Mouse (Mus musculus): Measurements from ENCODE around the gene Sytl1. TPM values are rescaled to one million over a fixed set of nuclear protein-coding genes. Genes with fewer than 3 reads are reported as not detected.

Sytl1 gene
- polyA plus RNA-seq, 1 experiment: 0.07 TPM

DNA sequence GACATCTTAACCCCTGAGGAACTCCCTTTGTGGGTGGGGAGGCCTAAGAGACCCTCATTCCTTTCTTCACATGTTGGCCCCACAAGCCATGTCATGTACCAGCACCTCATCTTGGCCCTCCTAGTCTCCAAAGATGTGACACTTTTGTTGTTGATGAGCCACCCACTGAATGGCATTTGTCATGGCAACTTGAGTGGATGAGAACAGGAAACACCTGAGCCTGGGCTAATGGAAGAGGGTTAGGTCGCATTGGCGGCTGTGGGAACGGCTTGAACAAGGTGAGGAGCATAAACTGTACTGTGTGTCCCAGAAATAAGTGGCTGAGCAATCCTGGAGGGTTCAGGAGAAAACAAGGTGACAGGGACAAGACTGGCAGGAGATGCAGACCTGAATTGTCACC is 6.0 kb upstream of the Sytl1 start:
- H3K4me1 ChIP-seq (ENCODE audit: control insufficient read depth): peaks cover 2% of the 10 kb centered on the region; the same call in 1 of the 2 replicates
- H3K27me3 ChIP-seq (ENCODE audit: control insufficient read depth): no peaks in the 10 kb centered on the region
- no peaks in the 10 kb centered on the region for H3K9me3 ChIP-seq (ENCODE audit: control insufficient read depth, low read length)
- H3K4me3 ChIP-seq (replicated peaks): no peak overlapping the region
- TF ChIP-seq GATA1 (IDR thresholded peaks at IDR 0.05; ENCODE audit: low read length) (no peak), TAL1 (IDR thresholded peaks at IDR 0.05; ENCODE audit: low read length) (no peak)
- peaks cover 85% of the 10 kb centered on the region for H3K36me3 ChIP-seq (ENCODE audit: control insufficient read depth)

DNA sequence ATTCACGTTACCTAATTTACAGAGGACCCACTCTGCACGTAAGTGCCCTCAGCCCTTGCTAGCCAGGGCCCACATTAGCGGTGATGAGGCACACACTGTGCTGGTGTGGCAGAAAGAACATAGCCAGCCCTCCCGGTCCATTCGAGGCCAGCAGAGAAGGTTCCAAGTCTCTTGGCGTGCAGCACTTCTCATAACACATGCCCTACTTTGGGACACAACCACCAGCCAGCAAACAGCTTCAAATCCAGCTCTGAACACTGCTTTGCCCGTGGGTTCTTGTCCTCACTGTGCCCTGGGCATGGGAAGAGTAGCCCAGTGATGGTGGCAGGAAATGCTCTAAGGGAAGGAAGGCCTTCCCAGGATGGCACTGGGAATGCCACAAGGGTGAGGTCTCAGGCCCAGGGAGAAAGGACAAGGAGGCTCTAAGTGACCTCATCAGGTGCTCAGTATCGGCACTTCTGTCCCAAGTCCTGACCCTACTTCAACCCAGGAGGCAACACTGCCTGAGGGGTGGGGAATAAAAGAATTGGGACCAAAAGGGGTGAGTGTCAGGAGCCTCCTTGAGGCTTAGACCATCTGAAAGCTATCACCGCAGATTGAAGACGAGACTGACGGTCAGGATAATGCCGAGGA is 3.5 kb upstream of the Sytl1 start:
- H3K36me3 ChIP-seq (ENCODE audit: control insufficient read depth): peaks cover 72% of the 10 kb centered on the region
- no peaks in the 10 kb centered on the region for H3K9me3 ChIP-seq (ENCODE audit: control insufficient read depth, low read length)
- H3K4me1 ChIP-seq (ENCODE audit: control insufficient read depth): peaks cover 22% of the 10 kb centered on the region

DNA sequence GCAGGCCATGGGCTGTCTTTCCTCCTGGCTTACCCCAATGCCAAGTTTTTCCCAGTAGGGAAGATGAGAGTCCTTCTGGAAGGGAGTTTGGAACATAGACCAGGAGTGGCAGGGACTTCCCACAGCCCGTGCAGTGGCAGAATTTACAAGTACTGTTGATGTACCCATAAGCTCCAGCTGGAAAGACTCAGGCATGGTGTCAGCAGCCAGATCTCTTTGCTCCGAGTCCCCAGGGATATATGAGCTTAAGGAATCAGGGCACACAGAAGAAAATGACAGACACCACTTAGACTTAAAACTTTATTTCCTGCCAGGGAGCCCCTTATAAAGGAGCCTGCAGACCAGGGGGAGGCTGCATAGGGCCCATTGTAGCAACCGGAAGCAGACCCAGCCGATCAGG is 2.8 kb upstream of the Sytl1 start:
- Histone ChIP-seq H3K9me3 (ENCODE audit: control insufficient read depth, low read length) (no peaks in the 10 kb centered on the region), H3K27me3 (ENCODE audit: control insufficient read depth) (no peaks in the 10 kb centered on the region), H3K4me1 (ENCODE audit: control insufficient read depth) (peaks cover 22% of the 10 kb centered on the region), H3K4me3 (replicated peaks) (no peak overlapping the region), H3K36me3 (ENCODE audit: control insufficient read depth) (peaks cover 68% of the 10 kb centered on the region)
- TF ChIP-seq TAL1 (IDR thresholded peaks at IDR 0.05; ENCODE audit: low read length): no peak
- TF ChIP-seq GATA1 (IDR thresholded peaks at IDR 0.05; ENCODE audit: low read length): no peak

More for the DNA sequence above, 3.5 kb upstream of the Sytl1 start:
- TF ChIP-seq TAL1 (IDR thresholded peaks at IDR 0.05; ENCODE audit: low read length): no peak
- TF ChIP-seq GATA1 (IDR thresholded peaks at IDR 0.05; ENCODE audit: low read length): no peak
- no peaks in the 10 kb centered on the region for H3K27me3 ChIP-seq (ENCODE audit: control insufficient read depth)
- H3K4me3 ChIP-seq (replicated peaks): no peak overlapping the region

DNA sequence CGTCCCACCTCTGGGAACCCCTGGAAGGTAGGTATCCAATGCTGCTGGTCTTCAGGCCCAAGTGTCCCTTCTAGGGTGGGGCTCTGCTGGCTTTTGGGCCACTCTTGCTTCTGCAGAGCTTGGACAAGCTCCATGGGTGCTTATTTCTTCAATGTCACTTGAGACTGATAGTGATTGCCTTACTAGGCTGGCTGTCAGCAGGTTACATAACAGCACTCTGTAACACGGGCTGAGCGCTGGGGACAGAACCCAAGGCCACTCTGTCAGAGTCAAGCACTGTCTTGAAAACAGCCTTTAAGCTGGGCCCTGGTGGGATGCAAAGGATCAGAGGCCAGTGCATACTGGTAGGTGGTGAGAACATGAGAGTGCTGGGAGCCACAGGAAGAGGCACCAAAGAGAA is 2.4 kb upstream of the Sytl1 start:
- Histone ChIP-seq H3K27me3 (ENCODE audit: control insufficient read depth) (no peaks in the 10 kb centered on the region), H3K36me3 (ENCODE audit: control insufficient read depth) (peaks cover 64% of the 10 kb centered on the region), H3K4me1 (ENCODE audit: control insufficient read depth) (peaks cover 19% of the 10 kb centered on the region), H3K9me3 (ENCODE audit: control insufficient read depth, low read length) (no peaks in the 10 kb centered on the region), H3K4me3 (replicated peaks) (no peak overlapping the region)
- no peak for TF ChIP-seq TAL1 (IDR thresholded peaks at IDR 0.05; ENCODE audit: low read length)
- no peak for TF ChIP-seq GATA1 (IDR thresholded peaks at IDR 0.05; ENCODE audit: low read length)

DNA sequence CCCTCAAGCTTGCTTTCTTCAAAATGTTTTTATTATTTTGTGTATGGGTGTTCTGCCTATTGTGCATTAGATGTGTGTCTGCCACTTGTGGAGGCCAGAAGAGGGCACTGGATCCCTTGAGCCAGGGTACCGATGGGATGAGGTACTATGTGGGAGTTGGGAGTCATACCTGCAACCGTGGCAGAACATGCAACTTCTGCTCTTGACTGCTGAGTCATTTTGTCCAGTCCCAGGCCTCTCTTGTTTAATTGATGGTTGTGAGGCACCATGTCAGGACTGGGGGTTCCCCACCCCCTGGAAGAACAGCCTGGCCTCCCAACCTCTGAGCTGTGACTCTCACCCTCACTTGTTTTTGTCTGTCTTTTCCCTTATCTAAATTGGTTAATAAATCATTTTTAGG is 1.6 kb upstream of the Sytl1 start:
- TF ChIP-seq TAL1 (IDR thresholded peaks at IDR 0.05; ENCODE audit: low read length) (no peak), GATA1 (IDR thresholded peaks at IDR 0.05; ENCODE audit: low read length) (no peak)
- Histone ChIP-seq H3K36me3 (ENCODE audit: control insufficient read depth) (peaks cover 56% of the 10 kb centered on the region), H3K9me3 (ENCODE audit: control insufficient read depth, low read length) (no peaks in the 10 kb centered on the region), H3K27me3 (ENCODE audit: control insufficient read depth) (peaks cover 3% of the 10 kb centered on the region), H3K4me1 (ENCODE audit: control insufficient read depth) (peaks cover 19% of the 10 kb centered on the region), H3K4me3 (replicated peaks) (no peak overlapping the region)

DNA sequence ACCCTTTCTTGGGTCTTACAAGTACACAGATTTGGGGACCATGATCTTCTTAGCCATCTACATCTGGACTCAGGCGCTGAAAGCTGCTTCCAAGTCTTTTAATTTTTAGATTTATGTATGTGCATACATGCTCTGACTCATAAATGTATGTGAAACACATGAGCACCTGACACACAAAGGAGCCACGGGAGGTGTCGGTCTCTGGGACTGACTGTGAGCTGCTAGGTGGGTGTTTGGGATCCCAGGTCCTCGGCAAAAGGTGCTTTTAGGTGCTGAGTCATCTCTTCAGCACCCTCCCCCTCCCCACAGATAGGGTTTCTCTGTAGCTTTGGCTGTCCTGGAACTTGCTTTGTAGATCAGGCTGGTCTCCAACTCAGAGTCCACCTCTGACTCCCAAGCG is 843 bp upstream of the Sytl1 start:
- TF ChIP-seq GATA1 (IDR thresholded peaks at IDR 0.05; ENCODE audit: low read length) (no peak), TAL1 (IDR thresholded peaks at IDR 0.05; ENCODE audit: low read length) (no peak)
- Histone ChIP-seq H3K36me3 (ENCODE audit: control insufficient read depth) (peaks cover 48% of the 10 kb centered on the region), H3K9me3 (ENCODE audit: control insufficient read depth, low read length) (no peaks in the 10 kb centered on the region), H3K27me3 (ENCODE audit: control insufficient read depth) (peaks cover 9% of the 10 kb centered on the region), H3K4me3 (replicated peaks) (no peak overlapping the region), H3K4me1 (ENCODE audit: control insufficient read depth) (peaks cover 19% of the 10 kb centered on the region)

DNA sequence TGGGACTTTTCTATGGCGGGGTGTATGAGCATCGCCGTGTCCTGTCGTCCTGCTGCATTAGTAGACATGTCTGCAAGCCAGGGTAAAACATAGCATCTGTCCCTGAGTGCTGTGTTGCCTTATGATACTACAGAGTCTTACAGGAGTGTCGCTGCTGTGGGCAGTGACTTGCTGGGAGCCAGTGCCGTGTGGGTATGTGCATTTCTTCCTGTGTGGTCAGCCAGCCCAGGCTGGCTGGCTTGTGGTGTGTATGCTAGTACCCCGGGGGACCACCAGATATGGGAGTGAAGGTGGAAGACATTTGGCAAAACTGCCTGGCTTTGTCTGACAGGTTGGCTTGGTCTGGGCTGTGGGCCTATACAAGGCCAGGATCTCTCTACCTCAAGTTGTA is 543 bp downstream of the Sytl1 start:
- H3K4me1 ChIP-seq (ENCODE audit: control insufficient read depth): peaks cover 25% of the 10 kb centered on the region
- no peak overlapping the region for H3K4me3 ChIP-seq (replicated peaks)
- peaks cover 18% of the 10 kb centered on the region for H3K27me3 ChIP-seq (ENCODE audit: control insufficient read depth)
- peaks cover 34% of the 10 kb centered on the region for H3K36me3 ChIP-seq (ENCODE audit: control insufficient read depth)
- no peaks in the 10 kb centered on the region for H3K9me3 ChIP-seq (ENCODE audit: control insufficient read depth, low read length)
- no peak for TF ChIP-seq TAL1 (IDR thresholded peaks at IDR 0.05; ENCODE audit: low read length)
- no peak for TF ChIP-seq GATA1 (IDR thresholded peaks at IDR 0.05; ENCODE audit: low read length)

DNA sequence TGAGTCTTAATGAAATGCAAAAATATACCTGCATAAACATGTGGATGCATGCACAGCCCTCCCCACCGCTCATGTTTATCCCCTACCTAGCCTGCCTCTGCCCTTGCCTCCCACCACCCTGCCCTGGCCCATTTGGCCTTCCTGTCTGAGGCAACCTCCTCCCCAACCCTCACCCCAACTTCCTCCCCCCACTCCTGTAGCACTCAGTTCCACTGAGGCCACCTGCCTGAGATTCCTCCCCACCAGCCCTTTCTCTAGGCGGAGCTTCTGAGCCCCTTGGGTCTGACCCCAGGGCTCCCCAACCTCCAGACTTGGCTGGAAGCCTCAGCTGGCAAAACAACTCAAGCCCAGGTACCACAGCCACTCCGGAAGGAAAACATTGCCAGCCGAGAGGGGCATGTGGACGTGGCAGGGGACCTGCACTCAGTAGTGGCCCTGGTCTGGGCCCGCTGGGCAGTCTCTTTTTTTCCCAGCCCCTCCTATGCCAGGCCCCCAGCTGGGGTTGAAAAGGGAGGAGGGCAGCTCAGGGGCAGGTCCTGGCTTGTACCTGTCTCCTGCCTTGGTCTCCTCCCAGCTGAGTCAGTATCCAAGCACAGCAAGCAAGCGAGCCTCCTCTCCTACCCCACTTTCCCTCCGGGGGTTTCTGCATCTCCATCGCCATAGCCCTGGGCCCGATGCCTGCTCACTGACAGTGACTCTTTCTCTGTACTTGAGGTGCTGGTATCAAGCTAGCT is 1.1 kb downstream of the Sytl1 start:
- H3K4me3 ChIP-seq (replicated peaks): no peak overlapping the region
- H3K9me3 ChIP-seq (ENCODE audit: control insufficient read depth, low read length): no peaks in the 10 kb centered on the region
- H3K27me3 ChIP-seq (ENCODE audit: control insufficient read depth): peaks cover 23% of the 10 kb centered on the region
- TF ChIP-seq GATA1 (IDR thresholded peaks at IDR 0.05; ENCODE audit: low read length): no peak
- TF ChIP-seq TAL1 (IDR thresholded peaks at IDR 0.05; ENCODE audit: low read length): no peak
- peaks cover 29% of the 10 kb centered on the region for H3K36me3 ChIP-seq (ENCODE audit: control insufficient read depth)
- H3K4me1 ChIP-seq (ENCODE audit: control insufficient read depth): peaks cover 25% of the 10 kb centered on the region

DNA sequence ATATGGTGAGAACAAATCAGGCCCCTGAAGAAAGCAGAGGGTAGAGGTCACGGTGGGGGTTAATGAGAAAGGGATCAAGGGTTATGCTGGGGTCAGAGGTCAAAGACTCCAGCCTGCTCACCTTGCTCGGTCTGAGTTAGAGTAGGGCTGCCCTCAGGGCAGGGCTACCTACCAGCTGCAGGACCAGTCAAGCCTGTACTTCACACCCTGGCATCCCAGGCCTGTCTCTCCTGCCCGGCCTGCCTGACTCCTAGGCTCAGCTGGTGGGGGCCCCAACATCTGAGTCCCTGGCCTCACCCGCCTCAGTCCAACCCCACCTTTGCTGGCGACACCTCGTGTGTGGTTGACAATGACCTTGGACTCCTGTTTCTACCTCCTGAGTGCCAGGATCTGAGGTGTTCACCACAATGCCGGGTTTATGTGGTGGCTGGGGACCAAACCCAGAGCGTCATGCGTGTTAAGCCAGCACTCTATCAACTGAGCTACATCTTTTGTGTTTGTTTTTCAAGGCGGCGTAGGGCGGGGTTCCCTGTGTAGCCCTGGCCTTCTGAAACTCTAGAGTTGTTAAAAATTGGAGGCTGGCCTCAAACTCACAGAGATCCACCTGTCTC is 5.0 kb downstream of the Sytl1 start:
- no peaks in the 10 kb centered on the region for H3K9me3 ChIP-seq (ENCODE audit: control insufficient read depth, low read length)
- peaks cover 44% of the 10 kb centered on the region for H3K27me3 ChIP-seq (ENCODE audit: control insufficient read depth)
- no peak overlapping the region for H3K4me3 ChIP-seq (replicated peaks)
- TF ChIP-seq GATA1 (IDR thresholded peaks at IDR 0.05; ENCODE audit: low read length): no peak
- TF ChIP-seq TAL1 (IDR thresholded peaks at IDR 0.05; ENCODE audit: low read length): no peak
- H3K36me3 ChIP-seq (ENCODE audit: control insufficient read depth): no peaks in the 10 kb centered on the region
- peaks cover 18% of the 10 kb centered on the region for H3K4me1 ChIP-seq (ENCODE audit: control insufficient read depth)
